30 mouse cellular contexts compared by ENCODE assay signal in genomic region chr10:97966931-97967330, GRCm38 (mm10).
DNase-seq lines count a peak whose midpoint lies in the region; ATAC-seq lines count a peak whose summit lies in the region.
"Had no signal": no experiment of that assay in that cellular context is flagged by ENCODE, and none has a peak within 500 bp of the region (broad histone marks: within the 10 kb centered on the region; RNA-seq: fewer than 3 reads in every experiment).

No protein-coding gene starts in this region.

- no peak overlapping the region for H3K9ac ChIP-seq in hindbrain, embryonic 14.5 days
- H3K9ac ChIP-seq in hindbrain, embryonic 12.5 days: no peak overlapping the region
- H3K9ac ChIP-seq: embryonic facial prominence, embryonic 15.5 days; forebrain, embryonic 13.5 days; heart, embryonic 13.5 days; kidney, embryonic 15.5 days; limb, embryonic 12.5 days; lung, embryonic 15.5 days; midbrain, embryonic 12.5 days; neural tube, embryonic 13.5 days; stomach, embryonic 15.5 days had no signal

- H3K4me1 ChIP-seq in hindbrain, embryonic 14.5 days (replicated peaks; ENCODE audit: control insufficient read depth, insufficient read depth, low read length): no peaks in the 10 kb centered on the region
- no peaks in the 10 kb centered on the region for H3K4me1 ChIP-seq in hindbrain, embryonic 12.5 days
- H3K4me1 ChIP-seq: embryonic facial prominence, embryonic 10.5 days; embryonic facial prominence, embryonic 15.5 days; forebrain, embryonic 13.5 days; heart, embryonic 13.5 days; hindbrain, embryonic 10.5 days; kidney, embryonic 15.5 days; limb, embryonic 12.5 days; lung, embryonic 15.5 days; midbrain, embryonic 12.5 days; neural tube, embryonic 13.5 days; stomach, embryonic 15.5 days had no signal

- no peak for ATAC-seq in hindbrain, embryonic 14.5 days (ENCODE audit: low FRiP score)
- no peak for ATAC-seq in hindbrain, embryonic 12.5 days (ENCODE audit: low FRiP score)
- ATAC-seq: CD4-positive, CD25-positive, alpha-beta regulatory T cell, adult 4 months; forebrain, embryonic 13.5 days had no signal

- H3K4me2 ChIP-seq in hindbrain, embryonic 14.5 days (replicated peaks): no peak overlapping the region
- no peak overlapping the region for H3K4me2 ChIP-seq in hindbrain, embryonic 12.5 days (replicated peaks)
- H3K4me2 ChIP-seq: embryonic facial prominence, embryonic 15.5 days; forebrain, embryonic 13.5 days; heart, embryonic 13.5 days; kidney, embryonic 15.5 days; limb, embryonic 12.5 days; liver, embryonic 11.5 days; lung, embryonic 15.5 days; midbrain, embryonic 12.5 days; neural tube, embryonic 13.5 days; stomach, embryonic 15.5 days had no signal

- intact Hi-C loops in left cerebral cortex, postnatal 14 days (cut with DNase I): no loop called here
- intact Hi-C loops in heart, postnatal 36 days (cut with DNase I): no loop called here

- DNase-seq in hindbrain, embryonic 14.5 days (ENCODE audit: low spot score): peak; percentile 35
- DNase-seq in left cerebral cortex, postnatal 14 days (ENCODE audit: low spot score in 2 of 2): peak; percentile 4 to 6
- no peak for DNase-seq in left cerebral cortex, adult 9 months (ENCODE audit: low spot score in 2 of 2)
- DNase-seq in brain, adult 2 months (ENCODE audit: low read depth, low spot score): peak; percentile 60
- DNase-seq in brain, embryonic 18.5 days (ENCODE audit: low read depth, low spot score): peak; percentile 10
- DNase-seq in heart, postnatal 36 days: no peak
- DNase-seq: adrenal gland, postnatal 14 days; cerebellum, adult 8-10 months; cerebellum, postnatal 25 days; gastrocnemius, postnatal 10 days; heart, postnatal 10 days; kidney, adult 18-20 months; kidney, postnatal 25 days; right cerebral cortex, postnatal 25 days; thymus, postnatal 14 days had no signal

- H3K36me3 ChIP-seq in hindbrain, embryonic 14.5 days (replicated peaks; ENCODE audit: control insufficient read depth, insufficient read depth): no peaks in the 10 kb centered on the region
- H3K36me3 ChIP-seq in hindbrain, embryonic 12.5 days: no peaks in the 10 kb centered on the region
- H3K36me3 ChIP-seq: embryonic facial prominence, embryonic 10.5 days; embryonic facial prominence, embryonic 15.5 days; heart, embryonic 13.5 days; hindbrain, embryonic 10.5 days; kidney, embryonic 15.5 days; limb, embryonic 12.5 days; lung, embryonic 15.5 days; midbrain, embryonic 12.5 days; neural tube, embryonic 13.5 days; stomach, embryonic 15.5 days had no signal

- whole genome bisulfite sequencing in hindbrain, embryonic 14.5 days: 73% methylated on average over 2 of the region's 2 CpGs
- WGBS in hindbrain, embryonic 12.5 days: 76% methylated on average over 2 of the region's 2 CpGs

- no peaks in the 10 kb centered on the region for H3K9me3 ChIP-seq in hindbrain, embryonic 14.5 days (ENCODE audit: control insufficient read depth, low read length)
- no peaks in the 10 kb centered on the region for H3K9me3 ChIP-seq in hindbrain, embryonic 12.5 days (replicated peaks)
- H3K9me3 ChIP-seq: embryonic facial prominence, embryonic 10.5 days; embryonic facial prominence, embryonic 15.5 days; forebrain, embryonic 13.5 days; heart, embryonic 13.5 days; hindbrain, embryonic 10.5 days; kidney, embryonic 15.5 days; limb, embryonic 12.5 days; lung, embryonic 15.5 days; midbrain, embryonic 12.5 days; neural tube, embryonic 13.5 days; stomach, embryonic 15.5 days had no signal

- no peaks in the 10 kb centered on the region for H3K27me3 ChIP-seq in hindbrain, embryonic 14.5 days (ENCODE audit: control insufficient read depth, insufficient read depth, low read length)
- no peaks in the 10 kb centered on the region for H3K27me3 ChIP-seq in hindbrain, embryonic 12.5 days
- H3K27me3 ChIP-seq: embryonic facial prominence, embryonic 15.5 days; forebrain, embryonic 13.5 days; heart, embryonic 13.5 days; kidney, embryonic 15.5 days; limb, embryonic 12.5 days; lung, embryonic 15.5 days; midbrain, embryonic 12.5 days; neural tube, embryonic 13.5 days; stomach, embryonic 15.5 days had no signal

- no peak overlapping the region for H3K27ac ChIP-seq in hindbrain, embryonic 14.5 days
- no peak overlapping the region for H3K27ac ChIP-seq in hindbrain, embryonic 12.5 days
- H3K27ac ChIP-seq: embryonic facial prominence, embryonic 10.5 days; embryonic facial prominence, embryonic 15.5 days; forebrain, embryonic 13.5 days; heart, embryonic 13.5 days; hindbrain, embryonic 10.5 days; kidney, embryonic 15.5 days; limb, embryonic 12.5 days; lung, embryonic 15.5 days; midbrain, embryonic 12.5 days; neural tube, embryonic 13.5 days; stomach, embryonic 15.5 days had no signal

- H3K4me3 ChIP-seq in hindbrain, embryonic 14.5 days (replicated peaks; ENCODE audit: low read length): no peak overlapping the region
- H3K4me3 ChIP-seq in hindbrain, embryonic 12.5 days: no peak overlapping the region
- H3K4me3 ChIP-seq: embryonic facial prominence, embryonic 10.5 days; embryonic facial prominence, embryonic 15.5 days; forebrain, embryonic 13.5 days; heart, embryonic 13.5 days; hindbrain, embryonic 10.5 days; kidney, embryonic 15.5 days; limb, embryonic 12.5 days; lung, embryonic 15.5 days; midbrain, embryonic 12.5 days; myocyte; neural tube, embryonic 13.5 days; stomach, embryonic 15.5 days had no signal

Comparison
In these comparisons a context has a peak if more than half of its experiments do, and no peak if none do; other contexts are left out.
1. DNase-seq: peak in hindbrain, embryonic 14.5 days (single experiment), left cerebral cortex, postnatal 14 days (2 of 2), brain, adult 2 months (single experiment) and brain, embryonic 18.5 days (single experiment); none in left cerebral cortex, adult 9 months (0 of 2) and heart, postnatal 36 days (0 of 2).